Mouse (Mus musculus) stomach, embryonic 16.5 days (tissue): ENCODE results near the gene Maf. TPM values are rescaled to one million over a fixed set of nuclear protein-coding genes. Genes with fewer than 3 reads are reported as not detected.

Experiments
- ATAC-seq: fragments of 200-750 bp; cut with Nextera tagmentation; 2 replicates; pipeline ENCODE4 v1.8.0; 2017; ENCODE audit warnings: moderate number of reproducible peaks, moderate TSS enrichment; ENCODE audit not compliant: insufficient read depth, low FRiP score
- H3K27ac ChIP-seq: fragments of 300-500 bp; sonication (generic); 2 replicates; pipeline ENCODE4 v1.5.1; 2014; ENCODE audit warnings: low read length
- H3K27me3 ChIP-seq: fragments of 300-500 bp; sonication (generic); 2 replicates; pipeline ENCODE4 v1.6.1; 2014; ENCODE audit warnings: low read length, control low read depth, mixed read lengths; ENCODE audit not compliant: control insufficient read depth, insufficient read depth
- H3K36me3 ChIP-seq: fragments of 300-500 bp; sonication (generic); 2 replicates; pipeline ENCODE4 v1.6.1; 2014; ENCODE audit warnings: low read length; ENCODE audit not compliant: control insufficient read depth, insufficient read depth
- H3K4me1 ChIP-seq: fragments of 300-500 bp; sonication (generic); 2 replicates; pipeline ENCODE4 v1.6.1; 2014; ENCODE audit warnings: low read length, control low read depth, mixed read lengths; ENCODE audit not compliant: control insufficient read depth, insufficient read depth
- H3K4me2 ChIP-seq: fragments of 300-500 bp; sonication (generic); 2 replicates; pipeline ENCODE4 v1.6.1; 2014; ENCODE audit warnings: low read depth, low read length, mixed read lengths
- H3K4me3 ChIP-seq: fragments of 300-500 bp; sonication (generic); replicated peaks from 2 replicates; pipeline ENCODE4 v1.5.1; 2014; ENCODE audit warnings: mild to moderate bottlenecking, low read length
- H3K9ac ChIP-seq: fragments of 300-500 bp; sonication (generic); 2 replicates; pipeline ENCODE4 v1.6.1; 2014; ENCODE audit warnings: low read length
- H3K9me3 ChIP-seq: fragments of 300-500 bp; sonication (generic); replicated peaks from 2 replicates; pipeline ENCODE4 v1.6.1; 2016; ENCODE audit warnings: low read length, control low read depth; ENCODE audit not compliant: control insufficient read depth
- WGBS: fragments of 180-500 bp; shearing (Covaris S2); extraction: QIAGEN DNeasy Blood & Tissue Kit; methylation state at CpG from one replicate; pipeline ENCODE4 v1.1.7; 2014; 5-methylcytosine and 5-hydroxymethylcytosine counted together
- polyA plus RNA-seq: library from polyadenylated mRNA; unstranded; fragments of >200 nt; fragmentation: Nextera tagmentation; extraction: Ambion mirVana; gene quantifications from 2 replicates; pipeline ENCODE4 v1.2.1, GENCODE M21; 2015

The Maf gene
- polyA plus RNA-seq, 1 experiment from 2014 or later = 10.5 TPM

- ATAC-seq = no peak
- Histone ChIP-seq H3K4me1 (no peaks in the 10 kb centered on the region), H3K9ac (no peak overlapping the region), H3K9me3 (no peaks in the 10 kb centered on the region), H3K36me3 (no peaks in the 10 kb centered on the region), H3K27me3 (no peaks in the 10 kb centered on the region; the same call in 1 of the 2 replicates), H3K4me3 (no peak overlapping the region), H3K4me2 (no peak overlapping the region), H3K27ac (no peak overlapping the region)
- 80% methylated on average over 6 of the region's 6 CpGs for WGBS
Measured at GRCm38 (mm10) chr8:115741964-115742363, 34.4 kb upstream of the Maf start.

- WGBS = 93% methylated on average over 4 of the region's 4 CpGs
- no peaks in the 10 kb centered on the region for H3K4me1 ChIP-seq
- H3K9ac ChIP-seq = no peak overlapping the region
- no peak overlapping the region for H3K4me2 ChIP-seq
- H3K36me3 ChIP-seq = no peaks in the 10 kb centered on the region
- no peaks in the 10 kb centered on the region for H3K27me3 ChIP-seq
- ATAC-seq = no peak
- no peaks in the 10 kb centered on the region for H3K9me3 ChIP-seq
- no peak overlapping the region for H3K4me3 ChIP-seq
- no peak overlapping the region for H3K27ac ChIP-seq
Measured at GRCm38 (mm10) chr8:115739756-115740155, 32.2 kb upstream of the Maf start.

- no peak overlapping the region for H3K9ac ChIP-seq
- no peaks in the 10 kb centered on the region for H3K9me3 ChIP-seq
- no peak overlapping the region for H3K4me2 ChIP-seq
- WGBS = 69% methylated on average over 6 of the region's 6 CpGs
- H3K4me3 ChIP-seq = no peak overlapping the region
- no peaks in the 10 kb centered on the region for H3K36me3 ChIP-seq
- H3K4me1 ChIP-seq = no peaks in the 10 kb centered on the region
- no peak for ATAC-seq
- no peaks in the 10 kb centered on the region for H3K27me3 ChIP-seq
- no peak overlapping the region for H3K27ac ChIP-seq
Measured at GRCm38 (mm10) chr8:115732401-115732800, 24.8 kb upstream of the Maf start.

- H3K9me3 ChIP-seq = no peaks in the 10 kb centered on the region
- H3K4me1 ChIP-seq = no peaks in the 10 kb centered on the region
- H3K4me3 ChIP-seq = no peak overlapping the region
- H3K36me3 ChIP-seq = no peaks in the 10 kb centered on the region
- ATAC-seq = no peak
- 83% methylated on average over 3 of the region's 3 CpGs for WGBS
- no peak overlapping the region for H3K9ac ChIP-seq
- no peak overlapping the region for H3K27ac ChIP-seq
- H3K4me2 ChIP-seq = no peak overlapping the region
- H3K27me3 ChIP-seq = no peaks in the 10 kb centered on the region
Measured at GRCm38 (mm10) chr8:115726807-115727206, 19.2 kb upstream of the Maf start.

DNA sequence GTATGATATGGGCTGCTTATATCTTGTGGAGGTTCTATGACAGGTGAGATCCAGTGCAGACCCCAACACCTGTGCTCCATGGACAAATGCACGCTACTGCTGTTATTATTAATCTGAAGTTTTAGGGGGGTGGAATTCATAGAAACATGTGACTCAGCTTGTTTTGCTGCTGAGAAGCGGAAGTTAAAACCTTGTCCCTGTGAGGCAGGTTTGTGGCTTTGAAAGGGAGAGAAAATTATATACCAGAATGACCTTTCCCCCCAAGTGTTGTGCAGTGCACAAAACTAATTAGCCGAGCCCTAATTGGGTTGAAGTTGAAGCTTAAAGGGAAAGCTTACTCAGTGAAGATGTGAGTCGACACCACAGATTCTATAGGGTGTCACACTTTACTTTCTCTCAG lies 18.6 kb upstream of the Maf start:
- WGBS = 78% methylated on average over 4 of the region's 4 CpGs
- Histone ChIP-seq H3K36me3 (no peaks in the 10 kb centered on the region), H3K27ac (no peak overlapping the region), H3K27me3 (no peaks in the 10 kb centered on the region), H3K4me3 (no peak overlapping the region), H3K9me3 (no peaks in the 10 kb centered on the region), H3K9ac (no peak overlapping the region), H3K4me2 (no peak overlapping the region), H3K4me1 (no peaks in the 10 kb centered on the region)
- no peak for ATAC-seq

GRCm38 (mm10) chr8:115719126-115719525 lies 11.5 kb upstream of the Maf start:
- no peaks in the 10 kb centered on the region for H3K4me1 ChIP-seq
- H3K4me2 ChIP-seq = no peak overlapping the region
- no peaks in the 10 kb centered on the region for H3K36me3 ChIP-seq
- no peak overlapping the region for H3K4me3 ChIP-seq
- no peak overlapping the region for H3K9ac ChIP-seq
- ATAC-seq = no peak
- H3K27ac ChIP-seq = no peak overlapping the region
- H3K9me3 ChIP-seq = no peaks in the 10 kb centered on the region
- WGBS = 78% methylated on average over 7 of the region's 7 CpGs
- H3K27me3 ChIP-seq = peaks cover 5% of the 10 kb centered on the region; the same call in 1 of the 2 replicates

DNA sequence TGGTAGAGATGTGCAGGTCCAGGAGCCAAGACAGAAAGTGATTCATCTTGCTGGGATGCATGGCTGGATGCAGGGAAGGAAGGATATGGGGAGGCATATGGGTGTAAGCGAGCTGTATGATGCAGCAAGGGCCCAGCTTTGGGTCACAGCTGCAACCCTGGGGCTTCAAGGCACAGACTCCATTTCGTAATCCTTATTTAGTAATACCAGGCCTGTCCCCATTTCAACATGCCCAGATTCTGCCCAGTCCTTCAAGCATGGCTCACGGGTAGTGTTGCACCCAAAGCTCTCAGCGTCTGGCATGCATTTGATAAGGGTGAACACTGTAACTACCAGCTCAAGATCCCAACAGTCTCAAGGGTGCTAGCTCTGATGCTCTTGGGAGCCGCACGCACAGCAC lies 11.0 kb upstream of the Maf start:
- no peak for ATAC-seq
- Histone ChIP-seq H3K36me3 (no peaks in the 10 kb centered on the region), H3K4me1 (no peaks in the 10 kb centered on the region), H3K9me3 (no peaks in the 10 kb centered on the region), H3K4me2 (no peak overlapping the region), H3K9ac (no peak overlapping the region), H3K27ac (no peak overlapping the region), H3K4me3 (no peak overlapping the region), H3K27me3 (peaks cover 5% of the 10 kb centered on the region; the same call in 1 of the 2 replicates)
- WGBS = 92% methylated on average over 6 of the region's 6 CpGs

- Histone ChIP-seq H3K36me3 (no peaks in the 10 kb centered on the region), H3K27ac (no peak overlapping the region), H3K9me3 (no peaks in the 10 kb centered on the region; the same call in 1 of the 2 replicates), H3K27me3 (peaks cover 14% of the 10 kb centered on the region; the same call in 1 of the 2 replicates), H3K4me1 (no peaks in the 10 kb centered on the region), H3K9ac (no peak overlapping the region), H3K4me2 (no peak overlapping the region), H3K4me3 (no peak overlapping the region)
- ATAC-seq = no peak
- 69% methylated on average over 4 of the region's 4 CpGs for WGBS
Measured at GRCm38 (mm10) chr8:115715262-115715661, 7.7 kb upstream of the Maf start.

DNA sequence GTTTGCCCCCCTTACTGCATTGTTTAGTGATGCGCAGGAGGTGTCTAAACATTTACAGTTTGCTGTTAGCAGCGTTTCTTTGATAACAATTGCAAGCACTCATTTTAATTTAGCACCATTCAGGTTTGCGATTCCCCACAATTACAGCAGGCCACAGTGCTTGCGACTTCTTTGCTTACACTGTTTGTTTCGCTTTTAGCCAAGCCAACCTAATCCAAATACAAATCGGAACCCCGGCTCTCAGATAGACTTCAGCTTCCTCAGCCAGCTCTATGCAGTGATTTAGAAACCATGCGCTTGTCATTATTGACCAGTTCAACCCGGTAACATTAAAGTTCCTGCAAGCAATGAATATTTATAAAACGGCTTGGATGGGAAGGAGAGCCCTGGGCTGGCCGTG lies 3.5 kb upstream of the Maf start:
- H3K4me2 ChIP-seq = 0 out of 2 replicates have a peak overlapping the region, but pooled peaks have one; percentile 20
- no peak for ATAC-seq
- peaks cover 11% of the 10 kb centered on the region; the same call in 1 of the 2 replicates for H3K4me1 ChIP-seq
- no peaks in the 10 kb centered on the region for H3K36me3 ChIP-seq
- WGBS = 43% methylated on average over 11 of the region's 11 CpGs
- peaks cover 13% of the 10 kb centered on the region for H3K27me3 ChIP-seq
- H3K9me3 ChIP-seq = no peaks in the 10 kb centered on the region; the same call in 1 of the 2 replicates
- H3K4me3 ChIP-seq = no peak overlapping the region
- no peak overlapping the region for H3K27ac ChIP-seq
- H3K9ac ChIP-seq = no peak overlapping the region

GRCm38 (mm10) chr8:115709931-115710330 lies 2.3 kb upstream of the Maf start:
- H3K36me3 ChIP-seq = no peaks in the 10 kb centered on the region
- H3K4me1 ChIP-seq = peaks cover 11% of the 10 kb centered on the region; the same call in 1 of the 2 replicates
- H3K9me3 ChIP-seq = no peaks in the 10 kb centered on the region; the same call in 1 of the 2 replicates
- no peak for ATAC-seq
- H3K4me3 ChIP-seq = no peak overlapping the region
- no peak overlapping the region for H3K4me2 ChIP-seq
- 60% methylated on average over 8 of the region's 8 CpGs for WGBS
- no peak overlapping the region for H3K9ac ChIP-seq
- H3K27me3 ChIP-seq = peaks cover 13% of the 10 kb centered on the region
- H3K27ac ChIP-seq = no peak overlapping the region
